Mouse (Mus musculus) c-Kit-positive CD71-negative TER-119-negative erythroid progenitor cells, embryonic 14.5 days (primary cell): ENCODE data around the gene Dclk1.
A peak's percentile ranks its signal among the peaks of the same experiment; 100 is the strongest.

Experiments used
- DNase-seq: peaks from one replicate; pipeline ENCODE4 v3.0.0-alpha.2; 2013; ENCODE audit warnings: low read depth

Dclk1 gene

GRCm38 (mm10) chr3:55449148-55449547 is 207.0 kb downstream of the Dclk1 start:
- no peak for DNase-seq

GRCm38 (mm10) chr3:55451035-55451434 is 208.9 kb downstream of the Dclk1 start:
- DNase-seq, result no peak

GRCm38 (mm10) chr3:55451877-55452276 is 209.7 kb downstream of the Dclk1 start:
- DNase-seq, result no peak

GRCm38 (mm10) chr3:55452464-55452863 is 210.3 kb downstream of the Dclk1 start:
- DNase-seq, result no peak

GRCm38 (mm10) chr3:55461092-55461491 is 218.9 kb downstream of the Dclk1 start:
- DNase-seq, result no peak

- DNase-seq, result peak; percentile 12
Measured at GRCm38 (mm10) chr3:55461685-55462655, 219.8 kb downstream of the Dclk1 start.

GRCm38 (mm10) chr3:55462904-55463668 is 220.9 kb downstream of the Dclk1 start:
- DNase-seq, result no peak

GRCm38 (mm10) chr3:55464226-55464625 is 222.1 kb downstream of the Dclk1 start:
- no peak for DNase-seq

- DNase-seq, result no peak
Measured at GRCm38 (mm10) chr3:55465785-55466184, 223.6 kb downstream of the Dclk1 start.

GRCm38 (mm10) chr3:55466348-55466747 is 224.2 kb downstream of the Dclk1 start:
- DNase-seq, result no peak

GRCm38 (mm10) chr3:55472110-55472509 is 229.9 kb downstream of the Dclk1 start, which contains the start of gene Gm21954:
Gene Gm21954 (minus strand): TSS chr3:55472210.
- DNase-seq, result no peak

GRCm38 (mm10) chr3:55473146-55473545 is 231.0 kb downstream of the Dclk1 start:
- no peak for DNase-seq

GRCm38 (mm10) chr3:55476694-55477093 is 234.5 kb downstream of the Dclk1 start:
- DNase-seq, result no peak

- no peak for DNase-seq
Measured at GRCm38 (mm10) chr3:55479306-55479705, 237.1 kb downstream of the Dclk1 start.

- no peak for DNase-seq
Measured at GRCm38 (mm10) chr3:55481140-55481539, 239.0 kb downstream of the Dclk1 start.

- no peak for DNase-seq
Measured at GRCm38 (mm10) chr3:55483328-55483727, 241.2 kb downstream of the Dclk1 start.

GRCm38 (mm10) chr3:55489231-55489990 is 247.2 kb downstream of the Dclk1 start:
- no peak for DNase-seq

- no peak for DNase-seq
Measured at GRCm38 (mm10) chr3:55492021-55492420, 249.9 kb downstream of the Dclk1 start.

- no peak for DNase-seq
Measured at GRCm38 (mm10) chr3:55494348-55494747, 252.2 kb downstream of the Dclk1 start.

- no peak for DNase-seq
Measured at GRCm38 (mm10) chr3:55495231-55495630, 253.1 kb downstream of the Dclk1 start.

- DNase-seq, result no peak
Measured at GRCm38 (mm10) chr3:55495866-55496265, 253.7 kb downstream of the Dclk1 start.

- no peak for DNase-seq
Measured at GRCm38 (mm10) chr3:55496462-55496941, 254.3 kb downstream of the Dclk1 start.
